Mouse (Mus musculus): ENCODE measurements around the gene Cd69.

The Cd69 gene

GRCm38 (mm10) chr6:129224090-129224489 is 51.1 kb downstream of the Cd69 start:
- no peak for DNase-seq (ENCODE audit: low spot score in 2 of 2)

GRCm38 (mm10) chr6:129223611-129224010 is 51.6 kb downstream of the Cd69 start:
- DNase-seq (ENCODE audit: low spot score in 2 of 2): no peak

- no peak for DNase-seq (ENCODE audit: low spot score in 2 of 2)
These were observed 52.9 kb downstream of the Cd69 start for GRCm38 (mm10) chr6:129222188-129222800.

- no peak for DNase-seq (ENCODE audit: low spot score in 2 of 2)
These were observed 54.2 kb downstream of the Cd69 start for GRCm38 (mm10) chr6:129221053-129221452.

- DNase-seq (ENCODE audit: low spot score in 2 of 2): no peak
These were observed 55.2 kb downstream of the Cd69 start for GRCm38 (mm10) chr6:129219897-129220517.

- no peak for DNase-seq (ENCODE audit: low spot score in 2 of 2)
These were observed 57.0 kb downstream of the Cd69 start for GRCm38 (mm10) chr6:129218191-129218696.

All from urinary bladder, adult 18-20 months (tissue).